Mouse (Mus musculus) spleen, adult 2 months (tissue): ENCODE results near the gene Nipbl.

Experiments
- CTCF ChIP-seq: fragments of 200-500 bp; IDR thresholded peaks from 2 replicates; pipeline ENCODE4 v1.5.1; 2011; ENCODE audit warnings: mild to moderate bottlenecking, inconsistent platforms; ENCODE audit not compliant: insufficient read depth, insufficient read length, insufficient replicate concordance; ENCODE audit errors: extremely low read depth
- POLR2A ChIP-seq: fragments of 200-500 bp; IDR thresholded peaks from 2 replicates; pipeline ENCODE4 v1.6.1; 2011; ENCODE audit warnings: low read depth, low read length, inconsistent platforms

- TF ChIP-seq CTCF (no peak), POLR2A (no peak)
Observed at GRCm38 (mm10) chr15:8413356-8413755, 30.9 kb downstream of the Nipbl start.
